Mouse (Mus musculus): ENCODE measurements at regions not wholly inside any gene's neighbourhood (a gene's known extent, or its start where the extent isn't known, plus 50 kb on each side); places are given as distances from the start of the nearest gene placed in this dataset.

DNA sequence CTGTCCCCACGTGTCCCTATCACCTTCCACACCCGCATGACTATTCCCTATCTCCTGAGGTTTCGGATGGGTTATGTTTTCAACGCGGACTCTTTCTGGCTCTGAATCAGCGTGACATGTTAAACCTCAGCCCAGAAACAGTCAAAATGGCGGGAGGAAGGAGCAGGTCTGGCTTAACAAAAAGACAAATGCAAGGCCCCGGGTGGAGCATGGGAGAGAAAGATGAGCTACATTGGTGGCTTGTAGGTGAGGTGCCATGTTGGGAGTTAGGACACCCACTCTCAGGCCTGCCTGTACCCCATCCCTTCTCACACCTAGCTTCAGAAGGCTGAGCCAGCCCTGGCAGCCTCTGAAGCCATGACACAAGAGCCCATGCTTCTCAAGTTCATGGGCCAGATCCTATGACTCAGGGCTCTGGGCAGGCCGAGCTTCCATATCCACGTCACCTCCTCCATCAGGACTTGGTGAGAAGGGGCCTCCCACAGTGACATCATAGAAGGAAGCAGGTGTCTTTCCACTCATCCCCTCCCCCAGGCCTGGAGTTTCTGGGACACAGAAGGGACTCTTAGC, 80.5 kb downstream of the Cpn2 start:
- TF ChIP-seq CTCF (IDR thresholded peaks at IDR 0.05; ENCODE audit: control insufficient read depth, insufficient read depth, low read length) (no peak), POLR2A (IDR thresholded peaks at IDR 0.05; ENCODE audit: borderline replicate concordance, control insufficient read depth, low read depth, low read length) (no peak)
